Mouse (Mus musculus) stomach, embryonic 16.5 days (tissue): ENCODE results near the gene Mical1. TPM values are rescaled to one million over a fixed set of nuclear protein-coding genes. Genes with fewer than 3 reads are reported as not detected.

Source experiments
- ATAC-seq: fragments of 200-750 bp; cut with Nextera tagmentation; 2 replicates; pipeline ENCODE4 v1.8.0; 2017; ENCODE audit warnings: moderate number of reproducible peaks, moderate TSS enrichment; ENCODE audit not compliant: insufficient read depth, low FRiP score
- H3K27ac ChIP-seq: fragments of 300-500 bp; sonication (generic); 2 replicates; pipeline ENCODE4 v1.5.1; 2014; ENCODE audit warnings: low read length
- H3K27me3 ChIP-seq: fragments of 300-500 bp; sonication (generic); 2 replicates; pipeline ENCODE4 v1.6.1; 2014; ENCODE audit warnings: low read length, control low read depth, mixed read lengths; ENCODE audit not compliant: control insufficient read depth, insufficient read depth
- H3K36me3 ChIP-seq: fragments of 300-500 bp; sonication (generic); 2 replicates; pipeline ENCODE4 v1.6.1; 2014; ENCODE audit warnings: low read length; ENCODE audit not compliant: control insufficient read depth, insufficient read depth
- H3K4me1 ChIP-seq: fragments of 300-500 bp; sonication (generic); 2 replicates; pipeline ENCODE4 v1.6.1; 2014; ENCODE audit warnings: low read length, control low read depth, mixed read lengths; ENCODE audit not compliant: control insufficient read depth, insufficient read depth
- H3K4me2 ChIP-seq: fragments of 300-500 bp; sonication (generic); 2 replicates; pipeline ENCODE4 v1.6.1; 2014; ENCODE audit warnings: low read depth, low read length, mixed read lengths
- H3K4me3 ChIP-seq: fragments of 300-500 bp; sonication (generic); replicated peaks from 2 replicates; pipeline ENCODE4 v1.5.1; 2014; ENCODE audit warnings: mild to moderate bottlenecking, low read length
- H3K9ac ChIP-seq: fragments of 300-500 bp; sonication (generic); 2 replicates; pipeline ENCODE4 v1.6.1; 2014; ENCODE audit warnings: low read length
- H3K9me3 ChIP-seq: fragments of 300-500 bp; sonication (generic); replicated peaks from 2 replicates; pipeline ENCODE4 v1.6.1; 2016; ENCODE audit warnings: low read length, control low read depth; ENCODE audit not compliant: control insufficient read depth
- WGBS: fragments of 180-500 bp; shearing (Covaris S2); extraction: QIAGEN DNeasy Blood & Tissue Kit; methylation state at CpG from one replicate; pipeline ENCODE4 v1.1.7; 2014; 5-methylcytosine and 5-hydroxymethylcytosine counted together
- polyA plus RNA-seq: library from polyadenylated mRNA; unstranded; fragments of >200 nt; fragmentation: Nextera tagmentation; extraction: Ambion mirVana; gene quantifications from 2 replicates; pipeline ENCODE4 v1.2.1, GENCODE M21; 2015

Gene Mical1
- polyA plus RNA-seq, 1 experiment from 2014 or later, result 35.7 TPM

- Histone ChIP-seq H3K27me3 (no peaks in the 10 kb centered on the region), H3K9ac (no peak overlapping the region), H3K4me1 (peaks cover 20% of the 10 kb centered on the region), H3K4me3 (no peak overlapping the region), H3K36me3 (0 out of 2 replicates have a peak, but pooled peaks cover 12% of the 10 kb centered on the region), H3K4me2 (no peak overlapping the region), H3K9me3 (no peaks in the 10 kb centered on the region), H3K27ac (no peak overlapping the region)
- WGBS, result 67% methylated on average over 1 of the region's 1 CpGs
- no peak for ATAC-seq
Measured at GRCm38 (mm10) chr10:41525696-41526095, 49.6 kb downstream of the Mical1 start.

GRCm38 (mm10) chr10:41529972-41530371 is 53.9 kb downstream of the Mical1 start:
- Histone ChIP-seq H3K9ac (no peak overlapping the region), H3K36me3 (peaks cover 21% of the 10 kb centered on the region), H3K4me3 (no peak overlapping the region), H3K4me2 (no peak overlapping the region), H3K27me3 (no peaks in the 10 kb centered on the region), H3K27ac (no peak overlapping the region), H3K4me1 (no peaks in the 10 kb centered on the region), H3K9me3 (no peaks in the 10 kb centered on the region)
- ATAC-seq, result no peak
- 82% methylated on average over 5 of the region's 5 CpGs for WGBS

GRCm38 (mm10) chr10:41535991-41536390 is 59.9 kb downstream of the Mical1 start:
- Histone ChIP-seq H3K4me3 (no peak overlapping the region), H3K4me2 (no peak overlapping the region), H3K27me3 (no peaks in the 10 kb centered on the region), H3K9me3 (no peaks in the 10 kb centered on the region), H3K4me1 (no peaks in the 10 kb centered on the region), H3K36me3 (peaks cover 15% of the 10 kb centered on the region), H3K27ac (no peak overlapping the region), H3K9ac (no peak overlapping the region)
- no peak for ATAC-seq
- WGBS, result 95% methylated on average over 2 of the region's 2 CpGs

Other genes with a start within 250 kb of the Mical1 start
- 14.9 and 15.4 TPM in 2 replicates for gene Fig4, start 173.1 kb upstream of the Mical1 start, polyA plus RNA-seq
- gene Ak9, start 172.3 kb upstream of the Mical1 start, polyA plus RNA-seq, result not detected in 2 replicates
- gene Zbtb24, start 25.9 kb upstream of the Mical1 start, polyA plus RNA-seq, result 16.2 TPM in 2 replicates
- gene Smpd2, start 14.1 kb downstream of the Mical1 start, polyA plus RNA-seq, result 55.9 and 58.8 TPM in 2 replicates
- 1.1 and 1.6 TPM in 2 replicates for gene Ppil6, start 14.1 kb downstream of the Mical1 start, polyA plus RNA-seq
- 173 and 181 TPM in 2 replicates for gene Cd164, start 43.1 kb downstream of the Mical1 start, polyA plus RNA-seq
- 0.90 and 1.0 TPM in 2 replicates for gene Ccdc162, start 240.3 kb downstream of the Mical1 start, polyA plus RNA-seq